Mouse (Mus musculus) embryonic facial prominence, embryonic 10.5 days (tissue): ENCODE results near the gene Usp2. TPM values are rescaled to one million over a fixed set of nuclear protein-coding genes. Genes with fewer than 3 reads are reported as not detected.

ENCODE experiments used
- DNase-seq: peaks from one replicate; pipeline ENCODE4 v3.0.0-alpha.2; 2017; ENCODE audit warnings: low spot score
- H3K27ac ChIP-seq: fragments of 300-500 bp; sonication (generic); replicated peaks from 2 replicates; pipeline ENCODE4 v1.5.1; 2016; ENCODE audit warnings: mild to moderate bottlenecking
- H3K27me3 ChIP-seq: fragments of 300-500 bp; sonication (generic); replicated peaks from 2 replicates; pipeline ENCODE4 v1.6.1; 2016; ENCODE audit warnings: low read depth, mild to moderate bottlenecking; ENCODE audit not compliant: poor library complexity, severe bottlenecking
- H3K36me3 ChIP-seq: fragments of 300-500 bp; sonication (generic); replicated peaks from 2 replicates; pipeline ENCODE4 v1.6.1; 2016; ENCODE audit warnings: mild to moderate bottlenecking, moderate library complexity
- H3K4me1 ChIP-seq: fragments of 300-500 bp; sonication (generic); 2 replicates; pipeline ENCODE4 v1.6.1; 2016
- H3K4me3 ChIP-seq: fragments of 300-500 bp; sonication (generic); 2 replicates; pipeline ENCODE4 v1.5.1; 2016; ENCODE audit warnings: mild to moderate bottlenecking, moderate library complexity
- H3K9me3 ChIP-seq: fragments of 300-500 bp; sonication (generic); 2 replicates; pipeline ENCODE4 v1.6.1; 2016; ENCODE audit warnings: mild to moderate bottlenecking
- WGBS: fragments of 180-500 bp; shearing (Covaris S2); methylation state at CpG from one replicate; pipeline ENCODE4 v1.1.7; 2016; 5-methylcytosine and 5-hydroxymethylcytosine counted together
- polyA plus RNA-seq: library from polyadenylated mRNA; unstranded; fragments of >200 nt; fragmentation: Nextera tagmentation; extraction: Ambion mirVana; gene quantifications from 2 replicates; pipeline ENCODE4 v1.2.1, GENCODE M21; 2016

Gene Usp2
- polyA plus RNA-seq, 1 experiment from 2014 or later: 10.7 TPM

DNA sequence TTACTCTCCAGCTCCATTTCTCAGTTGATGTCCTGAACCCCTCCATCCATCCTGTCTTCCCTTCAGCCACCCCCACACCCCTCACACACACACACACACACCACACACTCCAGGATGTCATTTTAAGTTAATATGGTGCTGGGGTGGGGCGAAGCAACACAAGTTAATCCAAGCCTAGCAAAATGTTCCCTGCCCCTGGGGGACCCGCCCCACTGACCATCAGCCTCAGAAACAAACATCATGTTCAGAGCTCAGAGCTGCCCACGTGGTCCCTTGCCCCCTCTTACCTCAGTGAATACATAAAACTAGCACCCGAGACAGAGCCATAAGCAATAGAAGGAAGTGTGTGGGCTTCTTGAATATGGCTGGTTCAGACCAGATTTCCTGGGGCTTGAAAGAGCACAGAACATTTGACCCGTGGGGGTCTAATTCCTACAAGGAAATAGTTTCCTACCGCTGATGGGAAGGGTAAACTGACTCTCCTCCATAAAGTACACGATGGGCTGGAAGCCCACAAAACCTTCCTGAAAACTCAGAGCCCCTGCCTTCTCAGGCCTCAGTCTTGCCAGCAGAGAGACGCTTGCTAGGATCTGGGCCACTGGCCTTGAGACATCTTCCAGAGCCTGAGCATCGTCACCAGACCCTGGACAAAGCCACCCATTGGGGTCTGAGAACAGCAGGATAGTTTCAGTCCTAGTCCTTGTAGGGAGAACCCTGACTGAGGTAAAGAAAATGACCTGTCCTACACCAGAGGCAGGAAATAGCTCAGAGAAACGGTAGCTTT lies 13.4 kb downstream of the Usp2 start:
- no peak overlapping the region for H3K27ac ChIP-seq
- H3K4me1 ChIP-seq: peaks cover 46% of the 10 kb centered on the region
- H3K9me3 ChIP-seq: no peaks in the 10 kb centered on the region
- H3K4me3 ChIP-seq: no peak overlapping the region
- H3K36me3 ChIP-seq: no peaks in the 10 kb centered on the region
- DNase-seq: no peak
- WGBS: 75% methylated on average over 10 of the region's 10 CpGs
- peaks cover 80% of the 10 kb centered on the region for H3K27me3 ChIP-seq

DNA sequence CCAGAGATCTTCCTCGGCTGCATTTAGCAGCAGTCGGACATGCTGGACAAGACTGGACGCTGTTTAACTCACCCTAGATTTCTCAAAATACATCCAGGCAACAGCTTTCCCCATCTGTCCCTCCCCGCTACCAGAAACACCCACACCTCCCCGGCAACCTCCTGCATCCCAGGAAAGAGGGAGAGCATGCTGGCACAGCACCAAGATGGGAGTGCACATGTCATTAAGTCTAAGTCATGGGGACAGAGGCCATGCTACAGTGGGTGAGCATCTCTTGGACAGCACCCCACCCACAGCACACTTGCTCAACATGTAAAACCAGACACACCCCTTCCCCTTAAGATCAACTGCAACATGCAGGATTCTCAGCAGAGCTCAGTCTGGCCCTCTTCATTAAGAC lies 14.1 kb downstream of the Usp2 start:
- 90% methylated on average over 5 of the region's 5 CpGs for WGBS
- no peaks in the 10 kb centered on the region for H3K9me3 ChIP-seq
- no peak overlapping the region for H3K27ac ChIP-seq
- peaks cover 46% of the 10 kb centered on the region for H3K4me1 ChIP-seq
- no peak for DNase-seq
- H3K4me3 ChIP-seq: no peak overlapping the region
- no peaks in the 10 kb centered on the region for H3K36me3 ChIP-seq
- H3K27me3 ChIP-seq: peaks cover 80% of the 10 kb centered on the region

DNA sequence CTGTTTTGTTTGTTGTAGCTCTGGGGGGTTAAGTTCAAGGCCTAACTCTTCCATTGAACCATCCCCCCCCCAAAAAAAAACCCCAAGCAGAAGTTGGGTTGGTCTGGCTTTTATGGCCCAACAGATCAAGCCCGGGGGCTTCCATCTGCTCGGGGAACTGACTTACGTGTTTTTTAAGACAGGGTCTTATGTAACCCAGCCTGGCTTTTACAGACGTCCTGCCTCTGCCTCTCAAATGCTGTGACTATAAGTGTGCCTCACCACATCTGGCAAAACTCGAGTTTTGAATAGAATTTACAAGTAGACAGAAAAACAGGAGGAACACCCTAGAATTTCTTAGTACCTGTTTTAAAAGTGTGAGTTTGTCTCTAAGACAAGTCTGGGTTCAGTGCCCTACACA lies 14.8 kb downstream of the Usp2 start:
- no peak overlapping the region for H3K4me3 ChIP-seq
- H3K36me3 ChIP-seq: no peaks in the 10 kb centered on the region
- peaks cover 80% of the 10 kb centered on the region for H3K27me3 ChIP-seq
- no peak for DNase-seq
- WGBS: 72% methylated on average over 5 of the region's 5 CpGs
- H3K9me3 ChIP-seq: no peaks in the 10 kb centered on the region
- H3K4me1 ChIP-seq: peaks cover 51% of the 10 kb centered on the region
- no peak overlapping the region for H3K27ac ChIP-seq

DNA sequence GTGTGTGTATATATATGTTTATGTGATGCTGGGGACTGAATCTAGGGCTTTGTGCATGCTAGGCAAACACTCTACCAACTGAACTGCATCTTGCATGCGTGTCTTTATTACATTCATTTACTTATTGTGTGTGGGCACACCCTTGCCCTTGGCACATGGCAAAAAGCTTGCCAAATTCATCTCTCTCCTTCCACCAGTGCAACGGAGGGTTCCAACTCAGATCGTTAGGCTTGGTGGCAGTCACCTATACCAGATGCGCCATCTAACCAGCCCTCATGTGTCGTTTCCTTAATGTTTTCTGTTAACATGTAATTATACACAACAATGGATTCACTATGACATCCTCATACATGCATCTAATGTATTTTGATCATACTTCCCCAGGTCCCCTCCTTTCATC lies 15.4 kb downstream of the Usp2 start:
- Histone ChIP-seq H3K4me3 (no peak overlapping the region), H3K36me3 (no peaks in the 10 kb centered on the region), H3K4me1 (peaks cover 55% of the 10 kb centered on the region), H3K27ac (no peak overlapping the region), H3K27me3 (peaks cover 87% of the 10 kb centered on the region), H3K9me3 (no peaks in the 10 kb centered on the region)
- DNase-seq: no peak
- 93% methylated on average over 5 of the region's 5 CpGs for WGBS

DNA sequence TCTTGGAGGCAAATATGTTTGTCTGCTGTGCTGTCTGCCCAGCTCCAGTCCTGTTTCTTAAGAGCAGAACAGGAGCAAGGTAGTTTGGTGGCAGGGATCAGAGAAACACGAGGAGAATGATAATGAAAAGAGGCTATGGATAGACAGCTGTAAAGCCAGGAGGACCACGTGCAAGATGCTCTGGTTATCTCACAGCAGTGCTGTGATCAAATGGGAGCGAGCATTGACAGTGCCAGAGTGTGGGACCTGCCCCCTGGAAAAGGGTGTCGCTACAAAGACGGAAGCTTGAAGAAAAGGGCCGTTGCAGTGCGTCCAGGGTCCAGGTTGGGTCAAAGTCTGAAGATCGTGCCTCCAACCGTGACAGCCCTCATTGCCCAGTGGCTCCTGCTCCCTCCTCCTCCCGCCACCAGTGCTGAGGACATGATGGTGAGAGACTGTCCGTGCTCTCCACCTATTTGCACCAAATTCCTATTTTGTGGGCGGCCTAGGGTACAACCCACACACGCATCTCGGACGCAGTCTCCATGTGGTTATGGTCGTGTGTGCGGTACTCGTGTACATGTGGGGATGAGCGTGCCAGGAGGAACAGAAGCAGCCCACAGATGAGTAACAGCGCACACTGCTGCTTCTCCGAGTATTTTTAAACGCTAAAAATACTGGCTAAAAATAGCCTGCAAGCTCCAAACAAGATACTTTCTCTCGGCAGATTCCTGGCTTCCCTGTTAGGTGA lies 16.7 kb downstream of the Usp2 start:
- WGBS: 8% methylated on average over 23 of the region's 23 CpGs
- H3K27me3 ChIP-seq: peaks cover 94% of the 10 kb centered on the region
- DNase-seq: no peak
- H3K27ac ChIP-seq: no peak overlapping the region
- peak overlapping the region; percentile 77 for H3K4me3 ChIP-seq
- H3K4me1 ChIP-seq: peaks cover 64% of the 10 kb centered on the region
- no peaks in the 10 kb centered on the region for H3K9me3 ChIP-seq
- H3K36me3 ChIP-seq: no peaks in the 10 kb centered on the region

DNA sequence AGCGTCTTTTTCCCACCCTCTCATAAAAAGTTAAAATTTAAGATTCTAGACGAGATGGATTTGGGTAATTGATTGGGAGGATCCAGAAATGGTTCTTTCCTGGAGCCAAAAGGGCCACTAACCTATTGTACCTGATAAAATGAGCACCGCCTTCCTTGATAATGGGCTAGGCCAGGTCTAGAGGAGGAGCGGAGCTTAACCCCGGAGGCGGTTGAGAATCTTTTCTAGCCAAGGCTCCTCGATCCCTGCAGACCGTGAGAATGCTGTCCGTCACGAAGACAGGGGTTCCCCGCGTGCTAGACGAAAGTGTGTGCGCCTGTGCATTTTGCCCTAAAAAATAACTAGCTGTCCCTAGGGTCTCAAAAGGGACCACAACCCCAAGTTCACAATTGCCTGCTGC lies 17.4 kb downstream of the Usp2 start:
- Histone ChIP-seq H3K9me3 (no peaks in the 10 kb centered on the region), H3K27ac (peak overlapping the region; percentile 85; the same call in 1 of the 2 replicates), H3K27me3 (peaks cover 94% of the 10 kb centered on the region), H3K4me1 (peaks cover 64% of the 10 kb centered on the region), H3K36me3 (no peaks in the 10 kb centered on the region), H3K4me3 (peak overlapping the region; percentile 77)
- DNase-seq: no peak
- 2% methylated on average over 14 of the region's 14 CpGs for WGBS

DNA sequence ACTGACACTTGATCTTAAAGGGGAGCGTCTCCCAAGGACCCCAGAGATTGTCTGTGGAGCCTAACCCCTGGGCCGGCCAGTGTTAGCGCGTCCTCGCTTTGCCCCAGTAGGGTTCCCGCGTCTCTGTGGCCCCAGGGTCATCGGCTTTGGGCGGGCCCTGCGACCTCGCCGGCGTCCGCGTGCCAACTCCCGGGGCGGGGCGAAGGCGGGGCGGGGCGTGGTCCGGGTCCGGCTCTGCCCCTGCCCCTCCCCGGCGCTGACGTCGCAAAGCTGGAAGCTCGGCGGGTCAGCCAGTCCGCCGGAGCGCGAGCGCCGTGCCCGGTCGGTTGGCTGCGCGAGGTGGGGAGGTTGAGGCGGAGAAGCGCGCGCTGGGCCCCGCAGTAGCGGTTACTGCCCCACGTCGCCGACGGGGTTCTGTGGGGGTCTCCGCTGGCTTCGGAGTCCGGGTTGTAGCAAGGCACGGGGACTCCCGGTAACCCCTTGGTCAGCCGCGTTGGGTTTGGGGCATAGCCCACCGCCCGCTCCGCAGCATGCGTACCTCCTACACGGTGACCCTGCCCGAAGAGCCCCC lies 17.9 kb downstream of the Usp2 start:
- peak; percentile 95 for DNase-seq
- peaks cover 91% of the 10 kb centered on the region for H3K27me3 ChIP-seq
- no peaks in the 10 kb centered on the region for H3K36me3 ChIP-seq
- peak overlapping the region; percentile 77 for H3K4me3 ChIP-seq
- H3K27ac ChIP-seq: peak overlapping the region; percentile 85
- H3K9me3 ChIP-seq: no peaks in the 10 kb centered on the region
- under 1% methylated on average over 62 of the region's 62 CpGs for WGBS
- H3K4me1 ChIP-seq: peaks cover 64% of the 10 kb centered on the region

DNA sequence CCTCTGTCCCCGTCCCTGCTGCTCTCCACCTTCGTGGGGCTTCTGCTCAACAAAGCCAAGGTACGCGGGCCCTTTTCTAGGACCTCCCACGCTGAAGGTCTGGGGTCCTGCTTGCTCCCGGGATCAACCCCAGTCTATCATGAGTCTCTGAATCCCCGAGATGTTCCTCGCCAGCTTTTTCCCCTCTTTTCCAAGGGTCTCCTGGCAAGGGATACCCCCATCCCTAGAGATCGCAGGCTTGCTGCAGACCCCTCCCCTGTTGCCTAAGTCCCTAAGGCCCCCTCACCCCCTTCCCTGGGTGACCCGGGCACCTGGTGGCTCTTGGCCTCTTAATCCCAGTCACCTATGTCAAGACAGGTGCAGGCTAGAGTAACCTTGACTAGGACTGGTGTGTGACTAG lies 18.5 kb downstream of the Usp2 start:
- no peak for DNase-seq
- peaks cover 69% of the 10 kb centered on the region for H3K4me1 ChIP-seq
- WGBS: 5% methylated on average over 10 of the region's 10 CpGs
- peaks cover 87% of the 10 kb centered on the region for H3K27me3 ChIP-seq
- 0 out of 2 replicates have a peak, but pooled peaks cover 4% of the 10 kb centered on the region for H3K36me3 ChIP-seq
- H3K27ac ChIP-seq: peak overlapping the region; percentile 85
- H3K4me3 ChIP-seq: peak overlapping the region; percentile 77
- H3K9me3 ChIP-seq: no peaks in the 10 kb centered on the region

DNA sequence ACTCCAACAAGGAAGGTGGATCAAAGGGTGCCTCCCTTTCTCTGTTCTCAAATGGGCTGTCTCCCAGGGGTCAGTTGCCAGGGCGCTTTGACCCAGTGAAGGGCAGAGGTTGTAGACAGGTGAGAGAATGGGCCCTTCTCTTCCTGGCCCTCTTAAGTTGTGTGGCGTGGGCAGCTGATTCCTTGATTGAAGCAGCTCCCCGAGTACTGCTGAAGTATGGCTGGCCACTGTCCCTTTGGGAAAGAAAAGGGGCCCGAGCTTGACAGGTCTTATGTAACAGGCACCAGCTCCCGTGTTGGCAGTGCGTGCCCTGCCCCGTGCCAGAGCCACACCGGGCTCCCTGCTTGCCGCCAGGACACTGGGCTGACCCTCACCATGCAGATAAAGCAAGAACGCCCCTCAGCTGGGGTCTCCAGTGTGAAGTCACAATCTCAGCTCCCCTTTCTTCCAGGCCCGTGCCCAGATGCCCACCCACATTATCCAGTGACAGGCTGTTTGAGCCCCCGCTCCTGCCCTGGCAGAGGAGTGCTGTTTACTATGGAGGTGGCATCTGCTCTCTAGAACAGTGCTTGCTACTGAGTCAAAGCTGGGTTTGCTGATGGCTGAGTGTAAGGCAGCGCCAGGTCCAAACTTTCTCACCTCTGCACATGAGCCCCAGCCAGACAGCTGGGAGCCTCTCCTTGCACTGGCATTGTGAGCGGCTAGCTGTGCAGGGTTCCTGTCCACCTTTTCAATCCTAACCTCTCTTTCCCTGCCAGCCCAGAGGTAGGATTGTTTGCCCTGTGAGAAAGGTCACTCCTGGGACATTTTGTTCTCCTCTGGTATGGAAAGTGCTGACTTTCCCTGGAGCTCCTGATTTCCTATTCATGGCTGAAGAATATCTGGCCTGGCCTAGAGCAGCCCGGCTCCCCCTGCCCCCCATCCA lies 19.2 kb downstream of the Usp2 start:
- Histone ChIP-seq H3K27me3 (peaks cover 80% of the 10 kb centered on the region), H3K36me3 (peaks cover 8% of the 10 kb centered on the region), H3K27ac (no peak overlapping the region; the same call in 1 of the 2 replicates), H3K4me3 (peak overlapping the region; percentile 77), H3K9me3 (no peaks in the 10 kb centered on the region), H3K4me1 (peaks cover 69% of the 10 kb centered on the region)
- no peak for DNase-seq
- WGBS: 64% methylated on average over 15 of the region's 15 CpGs

DNA sequence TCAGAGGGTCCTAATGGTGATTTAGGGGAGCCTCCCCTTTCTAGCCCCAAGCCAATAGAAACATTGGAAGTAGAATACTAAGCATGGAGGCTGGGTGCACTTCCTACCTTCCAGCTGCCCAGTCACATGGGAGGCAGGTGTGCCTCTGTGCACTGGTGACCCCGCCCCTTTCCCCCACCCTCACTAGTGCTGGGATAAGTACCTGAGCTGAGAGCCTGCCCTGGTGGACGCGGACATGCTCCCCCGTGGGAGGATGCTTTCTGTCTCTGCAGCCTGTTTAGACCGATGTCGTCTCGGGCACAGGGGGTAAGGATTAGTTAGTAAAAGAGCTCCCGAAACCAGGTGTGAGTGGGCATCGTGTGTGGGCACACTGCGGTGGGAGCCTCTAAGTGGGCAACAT lies 20.1 kb downstream of the Usp2 start:
- no peak for DNase-seq
- peaks cover 70% of the 10 kb centered on the region for H3K27me3 ChIP-seq
- H3K36me3 ChIP-seq: peaks cover 17% of the 10 kb centered on the region
- peaks cover 69% of the 10 kb centered on the region for H3K4me1 ChIP-seq
- no peaks in the 10 kb centered on the region for H3K9me3 ChIP-seq
- WGBS: 39% methylated on average over 10 of the region's 10 CpGs
- no peak overlapping the region for H3K27ac ChIP-seq
- 0 out of 2 replicates have a peak overlapping the region, but pooled peaks have one; percentile 11 for H3K4me3 ChIP-seq

DNA sequence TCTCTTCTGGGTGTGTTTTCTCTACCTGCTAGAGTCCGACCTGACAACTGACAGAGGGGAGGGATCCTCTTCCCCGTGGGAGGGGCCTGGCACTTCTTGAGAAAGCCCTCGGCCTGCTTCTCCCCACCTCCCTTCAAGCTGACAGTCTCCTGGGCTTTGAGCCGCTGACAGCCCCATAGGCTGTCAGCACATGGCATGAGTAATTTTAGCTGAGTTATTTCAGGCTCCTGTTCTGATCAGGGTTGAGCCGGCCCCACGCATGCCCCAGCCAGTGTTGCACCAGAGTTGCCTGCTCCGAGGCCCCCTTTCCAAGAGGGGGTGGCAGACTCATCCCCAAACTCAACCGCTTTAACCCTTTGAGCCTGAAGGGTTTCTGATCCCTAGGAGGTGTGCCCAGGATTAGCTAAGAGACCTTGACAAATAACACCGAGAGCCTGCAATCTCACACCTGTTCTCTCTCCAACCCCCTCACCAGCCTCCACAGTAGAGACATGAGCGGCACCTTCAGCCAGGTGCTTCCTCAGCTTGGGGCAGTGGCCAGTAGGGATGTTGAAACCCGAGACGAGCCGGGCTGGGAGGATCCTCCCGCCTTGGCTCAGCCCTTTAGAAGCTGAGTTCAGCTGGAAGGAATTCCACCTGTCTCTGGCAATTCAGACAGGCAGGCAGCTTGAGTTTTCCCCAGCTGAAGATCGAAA lies 21.1 kb downstream of the Usp2 start:
- DNase-seq: peak; percentile 62
- H3K36me3 ChIP-seq: peaks cover 27% of the 10 kb centered on the region
- no peaks in the 10 kb centered on the region for H3K9me3 ChIP-seq
- H3K4me1 ChIP-seq: peaks cover 69% of the 10 kb centered on the region
- peak overlapping the region; percentile 26; the same call in 1 of the 2 replicates for H3K4me3 ChIP-seq
- H3K27ac ChIP-seq: no peak overlapping the region
- H3K27me3 ChIP-seq: peaks cover 61% of the 10 kb centered on the region
- WGBS: 8% methylated on average over 15 of the region's 15 CpGs
